Mouse (Mus musculus) cerebellum, adult 9-10 months (tissue): ENCODE measurements at regions not wholly inside any gene's neighbourhood (a gene's known extent, or its start where the extent isn't known, plus 50 kb on each side); places are given as distances from the start of the nearest gene placed in this dataset.

Experiments
- DNase-seq: peaks from one replicate; pipeline ENCODE4 v3.0.0; 2022

DNA sequence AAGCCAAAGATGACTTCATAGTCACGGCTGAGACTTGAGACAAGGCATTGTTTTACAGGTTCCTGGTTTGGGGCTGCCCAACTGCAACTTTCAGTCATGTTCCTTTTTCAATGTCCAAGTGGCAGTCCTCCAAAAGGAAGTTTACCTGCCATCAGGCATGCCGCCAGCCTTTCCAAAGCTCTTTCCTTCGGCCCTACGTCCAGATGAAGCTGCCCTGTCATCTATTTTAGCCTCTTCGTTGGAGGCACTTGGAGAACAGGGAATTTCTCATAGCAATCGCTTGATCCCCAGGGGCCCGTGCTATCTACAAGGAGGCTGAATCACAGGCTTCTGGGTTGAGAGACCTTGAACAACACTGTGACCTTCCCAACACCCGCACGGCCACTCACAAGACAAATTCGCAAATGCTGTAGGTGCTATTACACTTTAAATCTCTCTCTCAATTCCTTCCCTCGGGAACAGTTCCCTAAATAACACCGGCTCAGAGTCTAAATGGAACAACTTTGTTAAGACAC is 468.4 kb downstream of the Efna5 start:
- no peak for DNase-seq

DNA sequence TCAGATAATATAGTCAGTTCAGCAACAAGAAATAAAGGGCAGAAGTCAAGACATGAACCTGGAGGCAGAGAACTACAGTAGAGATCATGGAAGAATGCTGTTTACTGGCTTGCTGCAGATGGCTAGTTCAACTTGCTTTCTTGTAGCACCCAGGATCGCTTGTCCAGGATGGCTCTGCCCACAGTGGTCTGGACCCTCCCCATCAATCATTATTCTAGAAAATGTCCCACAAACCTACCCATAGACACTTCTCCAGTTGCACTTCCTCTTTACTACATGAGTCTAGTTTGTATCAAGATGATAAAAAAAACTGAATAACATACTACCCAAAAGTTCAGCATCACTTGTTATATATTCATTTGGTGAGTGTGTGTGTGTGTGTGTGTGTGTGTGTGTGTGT is 477.4 kb downstream of the Efna5 start:
- DNase-seq, result no peak

DNA sequence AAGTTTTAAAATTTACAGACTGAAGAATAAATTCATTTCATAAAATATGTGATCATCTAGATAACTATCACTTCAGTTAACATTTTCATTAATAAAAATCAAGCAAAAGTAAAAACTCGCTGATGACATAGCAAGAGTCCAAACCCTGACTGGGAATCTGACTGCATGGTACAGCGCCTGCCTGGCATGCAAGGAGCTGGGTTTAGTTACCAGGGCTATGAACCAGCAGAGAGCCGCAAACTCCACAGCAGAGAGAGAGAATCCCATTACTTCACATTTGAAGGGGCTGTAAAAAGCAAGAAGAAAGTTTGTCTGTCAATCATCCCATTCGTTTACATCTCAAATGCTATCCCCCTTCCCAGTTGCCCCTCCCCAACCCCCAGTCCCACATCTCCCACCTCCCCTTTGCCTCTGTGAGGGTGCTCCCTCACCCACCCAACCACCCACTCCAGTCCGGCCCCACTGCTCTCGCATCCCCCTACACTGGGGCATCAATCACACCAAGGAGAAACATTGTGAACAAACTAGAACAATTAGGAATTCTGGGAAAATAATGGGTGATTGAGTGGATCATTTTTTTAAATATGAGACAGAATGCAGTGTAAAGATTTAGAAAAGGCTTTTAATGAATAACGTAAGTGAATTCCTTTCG is 487.6 kb downstream of the Efna5 start:
- no peak for DNase-seq

DNA sequence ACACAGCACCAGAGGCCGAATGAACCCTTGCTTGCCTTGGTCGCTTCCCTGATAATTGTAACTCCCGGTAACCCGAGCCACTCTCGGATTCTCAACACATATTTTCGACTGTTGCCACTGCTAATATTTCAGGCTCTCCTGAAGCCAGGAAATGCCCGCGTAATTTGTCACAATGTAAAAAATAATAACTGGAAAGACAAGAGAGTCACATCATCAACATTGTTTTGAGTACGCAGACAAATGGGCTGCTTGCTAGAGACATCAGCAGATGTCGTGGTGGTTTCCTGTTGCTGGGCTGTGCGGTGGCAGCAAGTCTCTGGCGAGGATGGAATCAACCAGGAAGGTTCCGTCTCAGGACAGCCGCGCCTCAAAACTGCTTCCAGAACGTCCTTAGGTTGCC is 497.1 kb downstream of the Efna5 start:
- no peak for DNase-seq

DNA sequence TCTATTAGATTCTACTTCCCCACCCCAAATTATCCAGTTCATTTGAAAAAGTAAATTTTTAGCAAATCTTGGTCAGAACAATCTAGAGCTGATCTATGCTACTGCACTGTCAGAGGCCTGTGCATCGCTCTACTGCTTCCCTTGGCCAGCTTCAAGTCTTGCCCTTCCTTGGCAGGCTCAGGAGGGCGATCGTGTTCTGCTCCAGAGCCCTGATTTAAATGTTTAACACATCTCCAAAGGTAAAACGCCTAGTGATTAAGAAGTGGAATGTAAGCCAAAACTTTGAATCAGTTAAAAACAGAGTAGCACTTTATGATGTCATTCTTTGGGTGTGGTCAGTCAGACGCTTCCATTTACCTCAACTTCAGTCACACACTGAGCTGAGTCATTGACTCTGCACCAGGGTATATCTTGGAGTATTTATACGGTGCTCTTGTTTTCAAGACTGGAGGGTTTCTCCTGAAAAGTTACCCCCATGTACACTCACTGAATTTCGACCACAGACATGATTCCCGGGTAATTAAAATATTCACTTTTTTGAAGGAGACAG is 502.2 kb downstream of the Efna5 start:
- no peak for DNase-seq

DNA sequence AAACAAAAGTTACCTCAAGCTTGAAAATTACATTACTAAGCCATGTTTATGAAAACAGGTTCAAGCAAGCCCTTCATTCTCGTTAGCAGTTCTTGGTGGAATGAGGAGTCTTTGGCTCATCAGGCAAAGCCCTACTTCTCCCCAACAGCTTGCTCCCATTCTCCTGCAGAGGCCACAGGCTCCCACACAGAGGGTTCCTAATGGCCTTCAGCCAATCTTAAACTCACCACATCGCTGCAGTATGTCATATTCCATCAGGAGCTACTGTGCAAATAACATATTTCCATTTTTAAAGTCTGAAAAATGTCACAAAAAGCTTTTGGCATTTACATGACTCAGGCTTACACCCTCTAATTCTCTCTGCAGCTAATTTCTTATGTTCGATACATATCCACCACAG is 512.0 kb downstream of the Efna5 start:
- DNase-seq, result no peak

DNA sequence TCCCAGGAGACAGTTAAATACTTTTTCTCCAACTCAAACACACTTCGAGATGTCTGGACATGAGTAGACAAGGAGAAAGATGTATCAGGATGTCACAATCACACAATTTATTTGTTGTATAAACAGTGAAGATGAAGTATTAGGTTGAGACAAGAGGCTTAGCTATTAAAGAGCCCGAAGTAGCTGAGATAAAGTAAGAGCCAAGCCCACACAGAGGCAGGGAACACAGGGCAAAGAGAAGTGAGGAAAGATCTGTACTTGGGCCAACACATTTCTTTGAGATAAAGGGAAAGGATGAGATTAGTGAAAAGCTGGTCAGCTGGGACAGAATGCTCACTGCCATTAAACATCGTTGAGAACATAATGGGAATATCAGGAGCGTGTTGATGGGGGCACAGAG is 513.2 kb downstream of the Efna5 start:
- no peak for DNase-seq

DNA sequence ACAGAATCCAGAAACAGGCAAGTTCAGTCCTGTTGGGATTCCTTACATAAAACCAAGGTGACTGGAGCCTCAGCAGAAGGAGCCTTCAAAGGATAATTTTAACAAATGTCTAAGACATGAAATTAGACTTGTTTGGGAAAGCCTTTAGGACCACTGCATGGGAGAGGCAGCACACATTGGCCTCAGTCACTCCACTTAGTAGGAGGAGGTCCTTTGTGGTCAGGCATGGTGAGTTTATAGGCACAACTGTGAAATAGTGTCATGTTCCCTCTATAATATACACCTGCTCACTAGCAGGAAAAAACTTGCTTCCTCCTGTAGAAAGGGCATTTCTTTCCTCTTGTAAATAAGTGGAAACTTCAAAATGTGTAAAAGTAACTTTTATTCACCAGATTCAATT is 522.8 kb downstream of the Efna5 start:
- no peak for DNase-seq

DNA sequence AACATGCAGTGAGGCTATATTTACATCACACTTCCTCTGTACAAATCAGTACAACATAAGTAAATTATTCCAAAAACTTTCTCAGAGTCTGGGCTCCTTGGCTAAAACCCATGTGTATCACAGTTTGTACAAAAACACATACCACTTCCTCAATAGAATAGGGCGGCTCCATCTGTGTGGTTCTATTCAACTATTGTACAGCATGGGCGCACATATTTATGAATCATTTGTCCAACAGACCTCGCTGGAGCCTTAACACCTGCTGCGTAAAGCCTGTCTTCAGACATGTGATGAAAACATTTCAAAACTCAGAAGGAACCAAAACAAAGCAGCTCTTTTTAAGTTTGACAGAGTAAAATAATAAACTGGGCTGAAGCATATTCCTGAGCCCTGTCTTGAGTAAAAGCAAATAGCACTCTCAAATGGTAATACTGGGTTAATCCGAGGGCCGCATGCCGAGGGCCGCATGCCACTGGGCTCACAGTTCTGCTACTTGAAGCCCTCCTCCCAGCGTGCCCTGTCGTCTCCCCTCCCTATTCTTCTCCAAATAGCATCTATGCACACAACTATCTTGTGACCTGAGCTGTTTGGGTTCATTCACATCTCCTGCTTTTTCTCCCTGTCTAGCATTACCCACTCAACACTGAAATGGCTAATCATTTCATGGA is 543.1 kb downstream of the Efna5 start:
- DNase-seq, result no peak

DNA sequence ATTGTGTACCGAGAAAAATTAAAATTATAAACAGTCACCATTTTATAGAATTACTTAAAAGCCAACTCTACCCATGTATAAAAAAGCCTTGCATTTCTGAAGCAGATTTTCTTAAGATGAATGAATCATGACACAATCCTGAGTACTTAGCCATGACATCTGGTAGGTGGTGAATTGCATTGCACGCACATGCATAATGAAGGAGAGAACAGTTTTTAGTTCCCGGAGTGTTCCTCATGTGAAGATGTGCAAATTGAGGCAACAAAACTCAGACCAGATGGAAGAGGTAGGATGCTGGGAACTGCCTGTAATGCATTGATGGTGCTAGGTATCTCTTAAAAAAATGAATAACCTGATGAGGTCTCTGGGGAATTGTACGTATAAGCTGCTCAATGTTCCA is 550.9 kb downstream of the Efna5 start:
- DNase-seq, result no peak

DNA sequence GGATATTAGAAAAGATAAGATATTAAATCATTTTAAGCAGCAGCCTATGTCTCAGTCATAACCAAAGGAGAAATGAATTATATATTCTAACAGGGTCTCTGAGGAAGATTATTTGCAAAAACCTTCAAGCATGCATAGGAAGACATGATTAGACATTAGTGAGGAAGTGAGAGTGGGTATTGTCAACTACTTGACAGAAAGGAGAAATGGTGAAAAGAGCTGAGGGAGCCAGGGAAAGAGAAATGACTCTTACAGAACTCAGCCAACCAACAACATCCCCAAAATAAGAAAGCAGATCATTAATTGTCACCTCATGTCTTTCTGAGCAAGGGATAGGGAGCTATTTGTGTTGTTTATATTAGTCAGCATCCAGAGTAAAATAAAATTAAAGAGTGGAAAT is 554.3 kb downstream of the Efna5 start:
- DNase-seq, result no peak

DNA sequence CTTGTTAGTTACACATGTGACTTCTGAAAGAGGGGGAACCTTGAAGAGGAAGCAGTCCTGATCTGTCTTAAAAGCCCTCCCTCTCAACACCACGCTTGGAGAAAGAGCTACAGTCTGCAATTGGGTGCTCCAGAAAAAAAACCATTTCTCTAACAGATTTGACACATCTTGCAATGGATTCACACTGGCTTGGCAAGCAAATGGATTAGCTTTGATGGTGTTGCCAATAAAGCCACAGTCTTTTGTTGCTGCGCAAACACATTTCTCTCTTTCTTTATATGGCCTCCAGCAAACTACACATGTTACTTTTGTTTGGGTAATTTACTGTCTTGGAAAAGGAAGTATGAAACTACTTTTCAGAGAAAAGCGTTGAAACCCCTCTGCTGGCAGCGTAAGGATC is 562.1 kb downstream of the Efna5 start:
- no peak for DNase-seq

DNA sequence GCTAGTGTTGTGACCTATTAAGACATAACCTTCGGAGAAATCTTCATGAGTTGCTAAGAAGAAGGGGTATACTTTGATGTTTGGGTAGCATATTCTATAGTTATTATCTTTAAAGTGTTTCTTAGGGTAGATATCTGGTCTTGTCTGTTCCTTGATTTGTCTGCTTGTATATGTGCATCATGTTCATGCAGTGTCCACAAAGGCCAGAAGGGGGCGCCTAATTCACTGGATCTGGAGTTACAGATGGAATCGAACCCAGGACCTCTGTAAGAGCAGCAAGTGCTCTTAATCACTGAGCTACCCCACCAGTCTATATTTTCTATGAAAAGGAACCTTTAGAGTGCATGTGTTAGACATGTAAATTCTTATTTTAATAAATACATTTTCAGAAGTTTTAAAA is 571.1 kb downstream of the Efna5 start:
- DNase-seq, result no peak

DNA sequence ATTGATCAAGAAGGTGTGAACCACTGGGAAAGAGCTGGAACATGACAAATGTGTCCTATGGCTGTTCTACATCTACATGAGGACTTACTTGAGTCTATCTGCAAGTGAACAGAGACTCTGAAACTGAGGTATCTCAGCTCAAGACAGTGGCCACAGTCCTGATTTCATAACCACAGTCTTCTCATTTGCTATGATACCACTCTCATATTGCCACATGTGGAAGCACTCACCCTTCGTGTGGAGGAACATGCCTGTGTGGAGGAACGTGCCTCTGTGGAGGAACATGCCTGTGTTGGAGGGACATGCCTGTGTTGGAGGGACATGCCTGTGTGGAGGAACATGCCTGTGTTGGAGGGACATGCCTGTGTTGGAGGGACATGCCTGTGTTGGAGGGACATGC is 574.0 kb downstream of the Efna5 start:
- no peak for DNase-seq

DNA sequence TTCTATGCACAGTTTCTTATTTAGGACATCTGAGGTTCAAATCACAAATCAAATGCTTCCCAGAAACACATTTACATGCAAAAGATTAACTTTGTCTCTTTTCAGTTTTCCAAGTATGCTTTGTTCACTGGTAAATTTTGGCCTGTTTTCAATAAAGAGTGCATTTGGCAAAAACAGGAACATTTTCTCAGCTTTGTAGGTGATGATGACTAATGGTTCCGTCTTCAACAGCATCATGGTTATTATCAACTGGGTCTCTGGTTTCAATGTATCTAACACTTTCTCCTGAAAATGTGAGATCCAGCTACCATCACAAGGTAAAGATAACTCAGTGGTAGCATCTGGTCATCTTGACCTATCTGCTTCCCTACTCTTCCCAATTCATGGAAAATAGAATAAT is 574.6 kb downstream of the Efna5 start:
- no peak for DNase-seq

DNA sequence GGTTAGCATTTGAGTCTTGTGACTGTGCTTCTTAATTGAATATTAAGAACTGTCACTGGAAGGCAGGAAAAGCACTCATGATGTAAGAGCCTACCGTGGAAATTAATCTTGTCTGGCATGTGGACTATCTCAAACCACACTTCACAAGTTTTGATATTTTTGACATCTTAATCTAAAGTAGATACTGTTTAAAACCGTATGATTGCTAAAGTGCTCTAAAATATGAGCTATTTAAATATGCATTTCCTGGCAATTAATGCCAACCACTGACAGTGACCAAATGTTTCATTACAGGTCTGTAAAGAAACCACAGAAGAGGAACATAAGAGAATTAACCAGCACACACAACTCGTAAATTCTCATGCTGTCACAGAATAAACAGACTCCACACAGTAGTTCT is 576.0 kb downstream of the Efna5 start:
- no peak for DNase-seq

DNA sequence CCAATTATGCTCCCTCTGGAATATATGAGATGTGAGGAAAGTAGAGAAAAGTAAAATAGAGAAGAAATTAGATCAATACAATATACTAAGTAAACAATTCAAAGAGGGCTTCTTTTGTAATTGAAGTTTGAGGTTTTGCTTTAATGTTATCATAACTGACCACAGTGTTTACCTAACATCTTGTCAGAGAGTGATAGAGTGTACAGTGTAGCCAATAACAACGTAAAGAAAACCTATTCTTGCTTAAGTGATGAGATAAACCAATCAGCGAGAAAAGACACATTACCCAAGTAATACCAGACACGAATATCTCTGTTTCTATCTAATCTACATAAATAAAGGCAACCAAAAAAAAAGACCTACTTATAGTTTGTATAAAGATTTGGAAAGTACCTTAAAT is 577.0 kb downstream of the Efna5 start:
- no peak for DNase-seq

DNA sequence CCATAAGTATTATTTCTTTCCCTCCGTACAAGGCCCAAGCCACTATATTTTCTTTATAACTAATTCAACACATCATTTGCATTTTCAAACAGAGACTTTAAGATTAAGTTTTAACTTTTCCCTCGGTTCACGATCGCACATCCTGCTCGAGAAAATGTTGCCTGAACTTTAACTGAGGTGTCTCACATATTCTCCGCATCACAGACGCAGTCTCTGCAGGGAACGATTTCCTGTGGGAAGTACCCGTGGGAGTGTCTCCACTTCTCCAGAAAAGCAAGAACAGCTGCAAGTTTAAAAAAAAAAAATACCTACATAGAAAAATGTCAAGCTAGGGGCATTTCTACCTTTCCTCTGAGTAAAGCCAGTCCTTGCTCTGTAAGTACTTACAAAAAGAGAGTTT is 581.2 kb downstream of the Efna5 start:
- no peak for DNase-seq

DNA sequence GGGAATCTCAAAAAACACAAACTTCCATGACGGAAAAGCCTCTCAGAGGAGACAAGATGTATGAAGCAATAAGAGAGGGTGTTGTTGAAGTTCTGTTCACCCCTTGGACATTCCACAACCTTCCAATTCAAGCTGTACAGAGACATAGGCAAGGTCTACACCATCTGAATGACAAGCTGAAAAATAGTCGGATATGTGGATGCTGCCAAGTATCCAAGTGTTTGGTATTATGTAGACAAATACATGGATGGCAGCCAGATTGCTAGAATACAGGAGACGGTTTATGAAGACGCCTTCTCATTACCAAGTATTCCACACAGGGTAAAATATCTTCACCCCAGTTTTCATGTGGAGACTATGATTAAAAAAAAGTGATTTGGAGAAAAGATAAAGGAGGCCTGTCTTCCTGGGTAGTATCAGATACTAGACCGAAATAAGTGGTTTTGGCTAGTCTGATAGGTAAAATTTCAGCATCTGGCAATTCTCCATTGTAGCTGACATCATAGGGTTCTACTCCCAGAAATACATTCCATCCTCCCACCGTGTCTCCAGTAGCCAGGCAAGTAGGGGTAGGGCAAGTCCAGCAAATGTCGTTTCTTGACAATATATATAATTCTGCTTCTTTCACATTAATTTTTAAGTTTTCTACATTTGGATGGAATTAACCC is 583.6 kb downstream of the Efna5 start:
- no peak for DNase-seq

DNA sequence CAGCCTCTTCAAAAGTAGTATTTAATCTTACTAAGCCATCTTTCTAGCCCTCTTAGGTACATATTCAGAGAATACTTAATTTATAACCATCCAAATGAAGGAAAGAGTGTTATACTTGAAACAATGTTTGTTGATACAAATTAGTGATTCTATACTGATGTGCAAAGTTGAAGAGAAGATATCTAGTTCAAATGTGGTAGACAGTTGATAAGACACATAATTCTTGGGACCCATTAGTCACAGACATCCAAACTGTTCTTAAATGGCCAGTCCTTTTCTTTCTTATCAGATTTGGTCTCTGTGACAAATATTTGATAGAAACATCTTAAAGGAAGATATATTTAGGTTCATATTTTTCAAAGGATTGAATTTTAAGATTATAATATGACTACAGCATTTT is 585.7 kb downstream of the Efna5 start:
- DNase-seq, result no peak

DNA sequence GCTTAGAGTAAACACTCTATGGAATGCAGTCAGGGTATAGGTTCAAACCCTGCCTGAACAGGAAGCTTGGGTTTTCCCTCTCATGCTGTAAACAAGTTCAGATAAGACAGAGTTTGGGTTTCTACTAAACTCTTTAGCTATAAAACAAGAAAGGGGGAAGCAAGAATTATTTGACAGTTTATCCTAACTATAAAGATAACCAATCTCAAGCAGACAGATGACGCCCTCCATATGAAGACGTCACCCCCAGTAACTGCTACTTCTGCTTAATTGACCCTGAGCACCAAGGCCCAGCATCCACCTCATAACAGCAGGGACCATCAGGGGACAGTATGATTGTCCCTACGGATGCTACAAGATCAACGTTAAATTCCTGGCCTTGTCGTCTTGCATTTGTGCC is 588.4 kb downstream of the Efna5 start:
- DNase-seq, result no peak

DNA sequence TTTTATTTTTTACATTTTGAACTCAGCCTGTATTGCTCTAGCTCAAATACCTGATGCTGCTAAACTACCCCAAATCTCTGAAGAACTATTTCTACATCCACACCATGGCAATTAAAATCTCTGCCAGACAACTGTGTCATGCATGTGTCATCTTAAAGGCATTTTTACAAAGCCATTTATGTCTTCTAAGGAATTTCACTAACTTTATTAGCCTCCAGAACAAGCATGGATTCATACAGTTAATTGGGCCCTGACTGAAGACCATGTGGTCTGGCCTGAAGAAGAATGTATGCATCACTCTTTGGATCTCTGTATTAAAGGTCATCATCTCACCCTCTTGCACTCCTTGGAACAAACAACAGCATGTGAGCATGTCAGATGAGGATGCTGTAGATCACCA is 593.5 kb downstream of the Efna5 start:
- DNase-seq, result no peak

DNA sequence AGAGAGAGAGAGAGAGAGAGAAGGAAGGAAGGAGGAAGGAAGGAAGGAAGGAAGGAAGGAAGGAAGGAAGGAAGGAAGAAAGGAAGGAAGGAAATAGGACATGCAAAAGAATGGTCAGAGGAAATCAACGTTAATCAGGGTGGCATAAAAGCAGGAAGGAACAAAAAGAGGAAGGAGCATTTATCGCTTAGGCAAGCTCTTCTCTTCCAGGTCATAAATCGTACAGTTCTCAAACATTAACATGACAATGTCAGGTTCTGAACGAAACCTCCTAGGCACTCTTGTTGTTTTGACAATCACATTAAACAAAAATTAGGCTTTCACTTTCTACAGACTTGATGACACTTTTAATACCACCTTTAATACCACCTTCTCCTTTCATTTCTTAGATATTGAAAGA is 594.0 kb downstream of the Efna5 start:
- DNase-seq, result no peak
